Mouse (Mus musculus) heart, postnatal 0 days (tissue): Measurements from ENCODE around the gene Gm10490. TPM values are rescaled to one million over a fixed set of nuclear protein-coding genes. Genes with fewer than 3 reads are reported as not detected.

Experiments
- ATAC-seq: fragments of 200-750 bp; cut with Nextera tagmentation; 2 replicates; pipeline ENCODE4 v1.8.0; 2017; ENCODE audit warnings: low read depth, moderate number of reproducible peaks, moderate library complexity; ENCODE audit not compliant: insufficient read depth
- DNase-seq: peaks from one replicate; pipeline ENCODE4 v3.0.0-alpha.2; 2016; ENCODE audit warnings: low spot score
- H3K27ac ChIP-seq: fragments of 300-500 bp; sonication (generic); 2 replicates; pipeline ENCODE4 v1.5.1; 2014; ENCODE audit warnings: low read depth, mild to moderate bottlenecking
- H3K27me3 ChIP-seq: fragments of 300-500 bp; sonication (generic); 2 replicates; pipeline ENCODE4 v1.6.1; 2014; ENCODE audit warnings: low read length, mixed read lengths; ENCODE audit not compliant: control insufficient read depth, insufficient read depth
- H3K36me3 ChIP-seq: fragments of 300-500 bp; sonication (generic); replicated peaks from 2 replicates; pipeline ENCODE4 v1.6.1; 2014; ENCODE audit warnings: low read length, mixed read lengths; ENCODE audit not compliant: control insufficient read depth, insufficient read depth
- H3K4me1 ChIP-seq: fragments of 300-500 bp; sonication (generic); 2 replicates; pipeline ENCODE4 v1.6.1; 2014; ENCODE audit warnings: antibody characterized with exemption; ENCODE audit not compliant: control insufficient read depth, insufficient read depth
- H3K4me2 ChIP-seq: fragments of 300-500 bp; sonication (generic); 2 replicates; pipeline ENCODE4 v1.6.1; 2014; ENCODE audit warnings: low read depth, mild to moderate bottlenecking, low read length, moderate library complexity
- H3K4me3 ChIP-seq: fragments of 300-500 bp; sonication (generic); 2 replicates; pipeline ENCODE4 v1.5.1; 2014; ENCODE audit warnings: low read depth, low read length
- H3K9ac ChIP-seq: fragments of 300-500 bp; sonication (generic); replicated peaks from 2 replicates; pipeline ENCODE4 v1.6.1; 2014; ENCODE audit warnings: low read depth, low read length, mixed read lengths
- H3K9me3 ChIP-seq: fragments of 300-500 bp; sonication (generic); replicated peaks from 2 replicates; pipeline ENCODE4 v1.6.1; 2016; ENCODE audit warnings: low read length; ENCODE audit not compliant: control insufficient read depth
- CTCF ChIP-seq: IDR thresholded peaks from 2 replicates; pipeline ENCODE4 v1.5.1; 2016; ENCODE audit warnings: antibody characterized with exemption, control low read depth, low read depth
- EP300 ChIP-seq: IDR thresholded peaks from 2 replicates; pipeline ENCODE4 v1.6.1; 2016; ENCODE audit warnings: antibody characterized with exemption, low read depth
- WGBS: fragments of 180-500 bp; shearing (Covaris S2); extraction: QIAGEN DNeasy Blood & Tissue Kit; methylation state at CpG from one replicate; pipeline ENCODE4 v1.1.7; 2014; 5-methylcytosine and 5-hydroxymethylcytosine counted together
- polyA plus RNA-seq: library from polyadenylated mRNA; unstranded; fragments of >200 nt; fragmentation: Nextera tagmentation; extraction: Ambion mirVana; gene quantifications from 2 replicates; pipeline ENCODE4 v1.2.1, GENCODE M21; 2015
- total RNA-seq: library from RNA; depleted of rRNA; stranded (reverse); fragments of >200 nt; gene quantifications from 2 replicates; pipeline ENCODE4 v1.2.3, GENCODE M21; 2014; ENCODE audit warnings: low replicate concordance

Gene Gm10490
- total and polyA plus RNA-seq, 2 experiments from 2014 or later: not detected

DNA sequence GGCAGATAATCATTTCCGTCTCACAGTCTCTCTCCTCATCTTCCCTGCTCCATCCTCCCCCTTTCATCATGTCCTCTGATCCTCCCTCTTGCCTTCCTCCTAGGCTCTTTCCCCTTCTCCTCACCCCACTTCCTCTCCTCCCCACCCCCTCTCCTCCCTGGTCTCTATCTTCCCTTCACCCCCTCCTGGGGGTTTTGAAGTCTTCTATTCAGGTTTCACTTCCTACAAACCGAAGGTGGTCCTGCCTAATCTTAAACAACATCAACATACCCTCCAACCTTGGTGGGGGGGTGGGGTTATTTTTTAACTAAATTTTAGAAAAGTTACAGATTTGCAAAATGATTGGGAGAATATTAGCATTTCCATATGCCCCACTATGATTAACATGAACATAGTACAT lies 40.8 kb upstream of the Gm10490 start:
- H3K9me3 ChIP-seq: no peaks in the 10 kb centered on the region
- H3K4me1 ChIP-seq: no peaks in the 10 kb centered on the region
- no peak overlapping the region for H3K4me2 ChIP-seq
- ATAC-seq (no peak), DNase-seq (no peak)
- H3K4me3 ChIP-seq: no peak overlapping the region
- 54% methylated on average over 2 of the region's 2 CpGs for WGBS
- TF ChIP-seq CTCF (no peak), EP300 (no peak)
- no peak overlapping the region for H3K9ac ChIP-seq
- H3K27ac ChIP-seq: no peak overlapping the region
- H3K27me3 ChIP-seq: no peaks in the 10 kb centered on the region
- peaks cover 21% of the 10 kb centered on the region for H3K36me3 ChIP-seq

- DNase-seq (no peak), ATAC-seq (no peak)
- TF ChIP-seq CTCF (no peak), EP300 (no peak)
- no peaks in the 10 kb centered on the region for H3K4me1 ChIP-seq
- H3K9ac ChIP-seq: no peak overlapping the region
- no peaks in the 10 kb centered on the region for H3K27me3 ChIP-seq
- 52% methylated on average over 3 of the region's 3 CpGs for WGBS
- peaks cover 33% of the 10 kb centered on the region for H3K36me3 ChIP-seq
- H3K27ac ChIP-seq: no peak overlapping the region
- no peak overlapping the region for H3K4me3 ChIP-seq
- no peak overlapping the region for H3K4me2 ChIP-seq
- no peaks in the 10 kb centered on the region for H3K9me3 ChIP-seq
Measured at GRCm38 (mm10) chrX:7869826-7870225, 39.5 kb upstream of the Gm10490 start.

GRCm38 (mm10) chrX:7878007-7878419 lies 31.3 kb upstream of the Gm10490 start, which contains the start of gene Pim2:
TSS of gene Pim2 (plus strand) at chrX:7878262.
- H3K9me3 ChIP-seq: no peaks in the 10 kb centered on the region
- H3K4me1 ChIP-seq: 0 out of 2 replicates have a peak, but pooled peaks cover 5% of the 10 kb centered on the region
- peak within 1 kb of the TSS; percentile 50 for H3K4me3 ChIP-seq
- TF ChIP-seq EP300 (no peak), CTCF (no peak)
- peaks cover 13% of the 10 kb centered on the region; the same call in 1 of the 2 replicates for H3K36me3 ChIP-seq
- peak within 1 kb of the TSS; percentile 33 for H3K9ac ChIP-seq
- 12% methylated on average over 37 of the region's 38 CpGs for WGBS
- H3K27me3 ChIP-seq: no peaks in the 10 kb centered on the region
- peak within 1 kb of the TSS; percentile 85 for H3K4me2 ChIP-seq
- ATAC-seq (peak; percentile 92), DNase-seq (peak; percentile 71)
- H3K27ac ChIP-seq: no peak within 1 kb of the TSS

GRCm38 (mm10) chrX:7878495-7878894 lies 30.8 kb upstream of the Gm10490 start:
- 14% methylated on average over 21 of the region's 21 CpGs for WGBS
- 0 out of 2 replicates have a peak, but pooled peaks cover 5% of the 10 kb centered on the region for H3K4me1 ChIP-seq
- DNase-seq: no peak
- no peak overlapping the region for H3K27ac ChIP-seq
- H3K27me3 ChIP-seq: no peaks in the 10 kb centered on the region
- H3K9me3 ChIP-seq: no peaks in the 10 kb centered on the region
- peak overlapping the region; percentile 33 for H3K9ac ChIP-seq
- peak overlapping the region; percentile 50 for H3K4me3 ChIP-seq
- H3K36me3 ChIP-seq: peaks cover 11% of the 10 kb centered on the region; the same call in 1 of the 2 replicates
- TF ChIP-seq CTCF (no peak), EP300 (no peak)
- peak overlapping the region; percentile 85 for H3K4me2 ChIP-seq
- ATAC-seq: peak; percentile 6; the same call in 1 of the 2 replicates

DNA sequence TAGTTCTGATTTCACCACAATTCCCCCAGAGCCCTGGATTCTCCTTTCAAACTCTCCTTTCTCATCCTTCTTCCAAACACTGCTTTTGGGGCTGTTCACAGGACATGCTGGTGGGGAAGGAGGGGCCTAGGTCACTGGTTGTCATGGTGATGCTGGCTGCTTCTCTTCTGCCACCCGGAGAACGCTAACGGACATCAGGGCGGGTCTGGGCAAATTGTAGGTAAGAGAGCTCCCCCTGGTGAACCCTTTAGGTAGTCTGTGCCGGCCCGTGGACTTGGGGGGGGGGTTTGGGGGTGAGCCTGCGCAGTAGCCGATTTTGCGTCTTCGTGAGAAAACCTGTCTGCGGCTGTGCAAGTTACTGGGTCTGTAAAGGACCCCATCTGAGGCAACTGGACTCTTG lies 29.5 kb upstream of the Gm10490 start:
- H3K4me1 ChIP-seq: 0 out of 2 replicates have a peak, but pooled peaks cover 5% of the 10 kb centered on the region
- no peaks in the 10 kb centered on the region for H3K36me3 ChIP-seq
- no peaks in the 10 kb centered on the region for H3K9me3 ChIP-seq
- no peaks in the 10 kb centered on the region for H3K27me3 ChIP-seq
- TF ChIP-seq EP300 (no peak), CTCF (peak; percentile 52)
- WGBS: 11% methylated on average over 11 of the region's 11 CpGs
- H3K27ac ChIP-seq: no peak overlapping the region
- H3K4me2 ChIP-seq: peak overlapping the region; percentile 44
- H3K9ac ChIP-seq: no peak overlapping the region
- ATAC-seq (no peak), DNase-seq (peak; percentile 62)
- no peak overlapping the region for H3K4me3 ChIP-seq
